ENCODE assay signal across 21 mouse cellular contexts in the genomic region with DNA sequence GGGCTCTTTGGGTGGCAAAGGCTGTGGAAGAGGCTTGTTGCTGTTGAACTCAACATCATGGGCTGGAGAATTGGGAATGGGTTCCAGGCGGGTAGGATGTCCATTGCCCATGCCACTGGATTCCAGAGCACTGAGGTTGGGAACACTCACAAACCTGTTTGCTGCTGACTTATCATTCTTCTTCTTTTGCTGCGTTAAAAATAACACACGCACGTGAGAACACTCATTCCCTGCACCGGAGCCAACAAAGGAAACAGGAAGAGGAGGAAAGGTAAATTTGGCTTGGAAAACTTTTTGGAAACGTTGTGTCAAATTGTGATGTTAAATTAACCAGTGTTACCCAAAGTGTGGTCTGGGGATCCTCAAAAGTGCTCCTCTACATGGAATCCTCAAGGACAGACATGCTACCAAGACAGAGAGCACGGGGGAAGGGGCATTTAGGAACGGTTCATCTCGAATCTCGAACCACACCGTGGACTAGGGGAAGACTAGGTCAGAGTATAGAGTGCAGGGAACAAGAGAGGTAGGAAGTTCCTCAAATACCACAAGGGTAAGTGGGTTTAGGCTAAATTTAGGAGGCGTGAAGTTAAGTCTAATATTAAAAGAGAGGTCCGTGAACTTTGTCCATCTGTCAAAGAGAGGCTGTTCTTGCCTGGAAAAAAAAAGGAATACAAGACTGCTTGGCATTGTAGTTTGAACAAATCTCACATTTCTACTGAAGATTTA. TPM values are rescaled to one million over a fixed set of nuclear protein-coding genes. Genes with fewer than 3 reads are reported as not detected.
DNase-seq lines count a peak whose midpoint lies in the region; ATAC-seq lines count a peak whose summit lies in the region.
"Had no signal": no experiment of that assay in that cellular context is flagged by ENCODE, and none has a peak within 500 bp of the region (broad histone marks: within the 10 kb centered on the region; RNA-seq: fewer than 3 reads in every experiment).

No protein-coding gene starts in this region.

- no peaks in the 10 kb centered on the region for H3K27me3 ChIP-seq in heart, embryonic 13.5 days (replicated peaks)
- H3K27me3 ChIP-seq in intestine, embryonic 15.5 days (replicated peaks), result no peaks in the 10 kb centered on the region

- no peaks in the 10 kb centered on the region for H3K36me3 ChIP-seq in heart, embryonic 13.5 days
- H3K36me3 ChIP-seq in intestine, embryonic 15.5 days, result no peaks in the 10 kb centered on the region
- H3K36me3 ChIP-seq: forebrain, embryonic 10.5 days; hindbrain, embryonic 10.5 days; limb, embryonic 10.5 days had no signal

- H3K4me3 ChIP-seq in heart, embryonic 13.5 days, result peak overlapping the region; percentile 34
- no peak overlapping the region for H3K4me3 ChIP-seq in intestine, embryonic 15.5 days (replicated peaks)
- H3K4me3 ChIP-seq: forebrain, embryonic 10.5 days; hindbrain, embryonic 10.5 days; limb, embryonic 10.5 days had no signal

- peak; percentile 23 for DNase-seq in kidney, adult 18-20 months
- no peak for DNase-seq in kidney, postnatal 4 days
- no peak for DNase-seq in cerebellum, adult 9-11 months
- no peak for DNase-seq in cerebellum, adult 11 months
- DNase-seq: adrenal gland, postnatal 25 days; cerebellum, adult 11-12 months; cerebellum, postnatal 36 days; layer of hippocampus, adult 9-11 months; liver, postnatal 0 days; lung, postnatal 14 days; retina, postnatal 1 day; thymus, postnatal 25 days had no signal

- peak overlapping the region; percentile 33; the same call in 1 of the 2 replicates for H3K9ac ChIP-seq in heart, embryonic 13.5 days
- no peak overlapping the region for H3K9ac ChIP-seq in intestine, embryonic 15.5 days
- H3K9ac ChIP-seq: liver, postnatal 0 days had no signal

- peak; percentile 82 for ATAC-seq in granulocyte monocyte progenitor cell, adult 5-6 weeks (replicated peaks; ENCODE audit: poor library complexity, severe bottlenecking)
- peak; percentile 46; the same call in 1 of the 2 replicates for ATAC-seq in heart, embryonic 13.5 days (ENCODE audit: extremely low read depth, insufficient number of reproducible peaks, low FRiP score, low TSS enrichment)
- ATAC-seq in hematopoietic stem cell, adult 5-6 weeks (replicated peaks in 1 of 2; ENCODE audit: insufficient read depth in 1 of 2, low FRiP score in 2 of 2, low TSS enrichment in 1 of 2, low read depth in 1 of 2, poor library complexity in 2 of 2, severe bottlenecking in 2 of 2), result peak; percentile 57 to 69; a peak in 1 of 4 replicates
- ATAC-seq in intestine, embryonic 15.5 days, result no peak
- ATAC-seq: hindbrain, postnatal 0 days; liver, postnatal 0 days had no signal

- H3K4me1 ChIP-seq in heart, embryonic 13.5 days, result peaks cover 9% of the 10 kb centered on the region
- no peaks in the 10 kb centered on the region for H3K4me1 ChIP-seq in intestine, embryonic 15.5 days (replicated peaks)
- H3K4me1 ChIP-seq: forebrain, embryonic 10.5 days; hindbrain, embryonic 10.5 days; limb, embryonic 10.5 days had no signal

- H3K4me2 ChIP-seq in heart, embryonic 13.5 days, result peak overlapping the region; percentile 59
- no peak overlapping the region for H3K4me2 ChIP-seq in intestine, embryonic 15.5 days (replicated peaks)

- no peaks in the 10 kb centered on the region for H3K9me3 ChIP-seq in heart, embryonic 13.5 days
- H3K9me3 ChIP-seq in intestine, embryonic 15.5 days, result no peaks in the 10 kb centered on the region
- H3K9me3 ChIP-seq: forebrain, embryonic 10.5 days; hindbrain, embryonic 10.5 days; limb, embryonic 10.5 days had no signal

- peak overlapping the region; percentile 87 for H3K27ac ChIP-seq in heart, embryonic 13.5 days (replicated peaks)
- H3K27ac ChIP-seq in intestine, embryonic 15.5 days, result no peak overlapping the region
- H3K27ac ChIP-seq: forebrain, embryonic 10.5 days; hindbrain, embryonic 10.5 days; hindbrain, postnatal 0 days; kidney, postnatal 0 days; limb, embryonic 10.5 days had no signal

- WGBS in heart, embryonic 13.5 days, result 34% methylated on average over 13 of the region's 13 CpGs
- WGBS in intestine, embryonic 15.5 days, result 75% methylated on average over 13 of the region's 13 CpGs

RNA-seq across cellular contexts. Expression of a gene that starts 5.2 kb away (rescaled TPM):
- 22.4 and 23.8 TPM in 2 replicates for total RNA-seq in granulocyte monocyte progenitor cell, adult 5-6 weeks (2014; fragmentation: Nextera tagmentation)
- total RNA-seq in granulocyte monocyte progenitor cell, adult 5-6 weeks (2017), result 10.8 and 29.0 TPM in 2 replicates
- polyA plus RNA-seq in heart, embryonic 13.5 days (2015; fragmentation: Nextera tagmentation; extraction: Ambion mirVana), result 8.6 and 10.4 TPM in 2 replicates
- 25.4 and 54.6 TPM in 2 replicates for total RNA-seq in hematopoietic stem cell, adult 5-6 weeks (2017)
- 7.4 and 8.3 TPM in 2 replicates for polyA plus RNA-seq in intestine, embryonic 15.5 days (2015; fragmentation: Nextera tagmentation; extraction: Ambion mirVana)

RNA-seq across cellular contexts. Expression of a gene that starts 38.9 kb away (rescaled TPM):
- 99.2 and 116 TPM in 2 replicates for total RNA-seq in granulocyte monocyte progenitor cell, adult 5-6 weeks (2014; fragmentation: Nextera tagmentation)
- 113 and 122 TPM in 2 replicates for total RNA-seq in granulocyte monocyte progenitor cell, adult 5-6 weeks (2017)
- polyA plus RNA-seq in heart, embryonic 13.5 days (2015; fragmentation: Nextera tagmentation; extraction: Ambion mirVana), result 61.9 and 69.5 TPM in 2 replicates
- total RNA-seq in hematopoietic stem cell, adult 5-6 weeks (2017), result 71.5 and 99.9 TPM in 2 replicates
- 79.3 and 97.2 TPM in 2 replicates for polyA plus RNA-seq in intestine, embryonic 15.5 days (2015; fragmentation: Nextera tagmentation; extraction: Ambion mirVana)
